Mouse (Mus musculus) spleen, adult 2 months (tissue): ENCODE data around the gene Smpd1. TPM values are rescaled to one million over a fixed set of nuclear protein-coding genes. Genes with fewer than 3 reads are reported as not detected.

Source experiments
- DNase-seq, 2 experiments: peaks; one replicate each; pipeline versions ENCODE4 v3.0.0 to v3.0.0-alpha.2; 2012 to 2021; ENCODE audit warnings: low spot score in 2 of 2, low read depth in 1 of 2
- H3K27ac ChIP-seq: fragments of 200-500 bp; 2 replicates; pipeline ENCODE4 v1.5.1; 2012; ENCODE audit warnings: low read length, inconsistent platforms; ENCODE audit not compliant: insufficient read depth
- H3K27me3 ChIP-seq: fragments of 200-500 bp; 2 replicates; pipeline ENCODE4 v1.6.1; 2012; ENCODE audit warnings: mild to moderate bottlenecking, moderate library complexity, low read length, inconsistent platforms; ENCODE audit not compliant: control insufficient read depth, insufficient read depth
- H3K36me3 ChIP-seq: fragments of 200-500 bp; 2 replicates; pipeline ENCODE4 v1.6.1; 2012; ENCODE audit warnings: mild to moderate bottlenecking, low read length, inconsistent platforms; ENCODE audit not compliant: control insufficient read depth, insufficient read depth
- H3K4me1 ChIP-seq: fragments of 200-500 bp; 2 replicates; pipeline ENCODE4 v1.6.1; 2011; ENCODE audit warnings: inconsistent platforms; ENCODE audit not compliant: control insufficient read depth, insufficient read depth, insufficient read length
- H3K4me3 ChIP-seq: fragments of 200-500 bp; 2 replicates; pipeline ENCODE4 v1.5.1; 2011; ENCODE audit warnings: mild to moderate bottlenecking, inconsistent platforms; ENCODE audit not compliant: insufficient read depth, insufficient read length; ENCODE audit errors: extremely low read depth
- CTCF ChIP-seq: fragments of 200-500 bp; IDR thresholded peaks from 2 replicates; pipeline ENCODE4 v1.5.1; 2011; ENCODE audit warnings: mild to moderate bottlenecking, inconsistent platforms; ENCODE audit not compliant: insufficient read depth, insufficient read length, insufficient replicate concordance; ENCODE audit errors: extremely low read depth
- POLR2A ChIP-seq: fragments of 200-500 bp; IDR thresholded peaks from 2 replicates; pipeline ENCODE4 v1.6.1; 2011; ENCODE audit warnings: low read depth, low read length, inconsistent platforms
- WGBS: fragments of 180-500 bp; shearing (Covaris S2); methylation state at CpG from one replicate; pipeline ENCODE4 v1.1.7; 2018; 5-methylcytosine and 5-hydroxymethylcytosine counted together
- polyA plus RNA-seq: library from polyadenylated mRNA; depleted of rRNA; stranded (reverse); fragments of >200 nt; gene quantifications from 2 replicates; pipeline ENCODE4 v1.2.3, GENCODE M21; 2012

The Smpd1 gene
- polyA plus RNA-seq, 1 experiment: 20.3 TPM

DNA sequence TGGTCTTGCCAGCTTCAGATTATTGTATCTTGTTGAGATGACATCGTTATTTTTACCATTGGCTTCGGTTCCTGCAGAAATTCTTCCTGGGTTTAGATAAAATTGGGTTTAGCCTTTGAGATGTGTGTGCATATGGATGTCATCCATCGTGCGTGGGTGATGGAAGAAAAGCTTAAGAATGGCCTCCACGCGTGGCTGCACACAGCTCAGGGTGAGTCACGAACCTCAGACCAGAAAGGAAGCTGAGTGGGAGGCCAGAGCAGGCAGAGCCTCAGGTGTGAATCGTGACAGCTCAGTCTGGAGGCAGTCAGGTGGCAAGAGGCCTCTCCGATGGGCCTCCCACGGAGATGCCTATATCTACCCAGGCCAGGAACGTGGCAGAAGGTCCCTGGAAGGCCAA lies 34.8 kb upstream of the Smpd1 start:
- TF ChIP-seq POLR2A: no peak
- no peak for TF ChIP-seq CTCF
- WGBS: 61% methylated on average over 11 of the region's 11 CpGs
- H3K27me3 ChIP-seq: no peaks in the 10 kb centered on the region
- no peaks in the 10 kb centered on the region for H3K36me3 ChIP-seq
- DNase-seq: no peak
- no peak overlapping the region for H3K27ac ChIP-seq
- no peaks in the 10 kb centered on the region for H3K4me1 ChIP-seq
- H3K4me3 ChIP-seq: no peak overlapping the region

DNA sequence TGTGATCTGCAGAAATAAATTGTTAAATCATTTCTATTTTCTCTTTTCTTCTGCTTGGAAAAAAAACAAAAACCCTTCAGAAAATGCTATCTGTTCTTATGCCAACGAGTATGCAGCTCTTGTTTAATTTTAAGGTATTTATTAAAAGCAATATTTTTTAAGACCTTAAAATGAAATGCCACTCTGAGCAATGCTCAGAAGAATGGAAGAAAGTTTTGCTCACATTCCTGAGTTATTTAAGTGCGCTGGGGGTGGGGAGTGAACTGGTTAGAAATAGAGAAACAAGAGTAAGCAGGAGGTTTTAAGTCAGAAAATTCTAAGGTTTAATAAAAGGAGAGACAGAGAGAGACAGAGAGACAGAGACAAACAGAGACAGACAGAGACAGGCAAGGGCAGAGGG lies 34.4 kb upstream of the Smpd1 start:
- no peaks in the 10 kb centered on the region for H3K4me1 ChIP-seq
- no peak for DNase-seq
- H3K27me3 ChIP-seq: no peaks in the 10 kb centered on the region
- TF ChIP-seq POLR2A: no peak
- no peak for TF ChIP-seq CTCF
- no peak overlapping the region for H3K27ac ChIP-seq
- H3K36me3 ChIP-seq: no peaks in the 10 kb centered on the region
- no peak overlapping the region for H3K4me3 ChIP-seq
- 77% methylated on average over 2 of the region's 2 CpGs for WGBS

DNA sequence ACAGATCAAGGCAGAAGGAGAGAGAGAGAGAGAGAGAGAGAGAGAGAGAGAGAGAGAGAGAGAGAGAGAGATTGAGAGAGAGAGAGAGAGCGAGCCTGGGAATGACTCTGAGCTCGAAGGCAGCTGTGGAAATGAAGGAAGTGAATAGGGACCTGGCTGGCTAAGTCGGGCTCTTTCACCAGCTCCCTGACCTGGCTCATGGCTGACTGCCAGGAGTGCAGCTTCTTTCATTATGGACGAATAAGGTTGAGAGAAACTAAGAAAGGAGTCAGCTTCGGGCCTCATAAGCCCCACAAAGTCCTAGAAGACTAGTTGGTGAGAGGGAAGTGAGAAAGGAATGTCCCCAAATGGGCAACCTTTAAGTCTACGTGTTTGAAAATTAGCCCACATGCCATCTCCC lies 34.0 kb upstream of the Smpd1 start:
- TF ChIP-seq CTCF: no peak
- TF ChIP-seq POLR2A: no peak
- DNase-seq: no peak
- Histone ChIP-seq H3K36me3 (no peaks in the 10 kb centered on the region), H3K4me3 (no peak overlapping the region), H3K27me3 (no peaks in the 10 kb centered on the region), H3K27ac (no peak overlapping the region), H3K4me1 (no peaks in the 10 kb centered on the region)
- WGBS: 44% methylated on average over 6 of the region's 6 CpGs

DNA sequence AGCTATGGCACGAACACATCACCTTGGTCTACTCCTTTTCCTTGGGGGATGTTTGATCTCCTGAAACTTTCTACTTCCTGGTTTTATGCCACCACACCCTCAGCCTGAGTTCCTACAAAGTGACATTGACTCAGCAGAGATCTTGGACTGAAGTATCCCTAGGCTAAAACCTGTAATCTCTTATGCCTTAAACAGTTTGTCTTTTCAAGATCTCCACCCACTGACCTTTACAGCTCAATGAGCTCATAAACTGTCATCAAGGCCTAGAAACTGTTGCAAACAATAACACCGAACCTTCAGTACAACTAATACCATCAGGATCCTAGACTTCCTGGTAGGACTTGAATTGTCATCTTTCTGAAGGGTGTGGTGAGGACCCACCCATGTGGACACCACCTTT lies 29.9 kb upstream of the Smpd1 start:
- WGBS: 82% methylated on average over 2 of the region's 2 CpGs
- no peak for DNase-seq
- Histone ChIP-seq H3K4me1 (no peaks in the 10 kb centered on the region), H3K4me3 (no peak overlapping the region), H3K27ac (no peak overlapping the region), H3K36me3 (no peaks in the 10 kb centered on the region), H3K27me3 (no peaks in the 10 kb centered on the region)
- TF ChIP-seq CTCF (no peak), POLR2A (no peak)

DNA sequence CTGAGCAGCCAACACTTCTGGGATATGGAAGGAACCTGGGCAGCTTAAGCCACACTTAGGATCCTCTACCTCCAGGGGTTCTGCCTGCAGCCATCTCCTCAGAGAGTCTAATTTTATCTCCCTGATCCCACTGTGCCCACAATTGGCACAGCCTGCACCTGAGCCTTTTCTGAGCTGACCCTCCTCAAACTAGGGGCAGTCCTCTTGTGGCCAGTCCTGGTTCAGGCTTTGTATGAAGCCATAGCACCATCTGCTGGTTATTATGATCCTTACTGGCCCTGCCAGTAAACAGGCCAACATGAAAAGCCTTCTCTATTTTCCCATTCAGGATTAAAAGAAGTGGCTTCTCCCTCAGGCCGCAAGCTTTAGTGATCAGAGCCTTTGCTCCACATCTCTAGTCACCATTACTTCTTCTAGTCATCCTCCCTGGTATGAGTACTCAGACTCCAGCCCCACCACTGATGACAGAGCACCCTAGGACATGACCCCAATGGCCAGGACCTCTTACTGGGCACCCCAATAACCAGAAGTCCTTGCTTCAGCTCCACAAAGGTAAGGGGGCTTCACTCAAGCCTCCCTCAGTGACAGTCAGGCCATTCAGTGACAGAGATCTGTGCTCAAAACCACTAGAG lies 26.7 kb upstream of the Smpd1 start:
- H3K4me3 ChIP-seq: no peak overlapping the region
- H3K27ac ChIP-seq: no peak overlapping the region
- no peak for DNase-seq
- H3K36me3 ChIP-seq: no peaks in the 10 kb centered on the region
- 88% methylated on average over 1 of the region's 1 CpGs for WGBS
- H3K4me1 ChIP-seq: no peaks in the 10 kb centered on the region
- H3K27me3 ChIP-seq: no peaks in the 10 kb centered on the region
- TF ChIP-seq POLR2A (no peak), CTCF (no peak; the same call in 1 of the 2 replicates)

DNA sequence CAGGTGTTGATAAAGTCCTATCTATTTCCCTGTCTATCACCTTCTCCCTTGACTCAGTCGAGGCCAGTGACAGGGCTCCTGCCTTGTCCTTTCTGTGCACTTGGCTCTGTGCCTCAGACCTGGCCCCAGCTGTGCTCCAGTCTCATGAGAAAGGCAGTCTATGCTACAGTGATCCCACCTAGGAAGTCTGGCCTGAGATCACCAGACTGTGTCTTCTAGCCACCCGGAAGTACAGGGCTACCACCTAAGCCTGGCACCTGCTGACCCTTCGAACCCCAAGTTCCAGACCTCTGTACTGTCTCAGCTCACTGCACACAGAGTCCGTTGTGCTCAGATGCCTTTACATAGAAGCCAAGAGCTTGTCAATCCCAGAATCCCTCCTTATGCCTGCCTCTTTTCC lies 26.1 kb upstream of the Smpd1 start:
- WGBS: 78% methylated on average over 4 of the region's 4 CpGs

DNA sequence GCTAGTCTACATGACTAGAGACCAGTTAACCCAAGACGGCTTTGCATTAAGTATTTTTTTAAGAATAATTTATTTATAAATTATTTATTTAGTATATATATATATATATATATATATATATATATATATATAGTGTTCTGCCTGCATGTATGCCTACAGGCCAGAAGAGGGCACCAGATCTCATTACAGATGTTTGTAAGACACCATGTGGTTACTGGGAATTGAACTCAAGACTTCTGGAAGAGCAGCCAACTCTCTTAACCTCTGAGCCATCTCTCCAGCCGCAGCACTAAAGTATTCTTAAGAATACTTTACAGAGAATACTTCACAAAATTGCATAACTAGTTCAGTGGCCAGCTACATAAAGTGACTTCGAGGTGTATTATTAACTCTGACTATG lies 20.0 kb upstream of the Smpd1 start:
- no peaks in the 10 kb centered on the region for H3K36me3 ChIP-seq
- DNase-seq: no peak
- H3K27ac ChIP-seq: no peak overlapping the region
- TF ChIP-seq POLR2A: no peak
- no peak for TF ChIP-seq CTCF
- H3K4me3 ChIP-seq: no peak overlapping the region
- H3K4me1 ChIP-seq: no peaks in the 10 kb centered on the region
- WGBS: 69% methylated on average over 3 of the region's 3 CpGs
- H3K27me3 ChIP-seq: no peaks in the 10 kb centered on the region

More for the DNA sequence above, 26.1 kb upstream of the Smpd1 start:
- TF ChIP-seq POLR2A (no peak), CTCF (no peak)
- H3K4me1 ChIP-seq: no peaks in the 10 kb centered on the region
- H3K36me3 ChIP-seq: no peaks in the 10 kb centered on the region
- no peak overlapping the region for H3K4me3 ChIP-seq
- no peaks in the 10 kb centered on the region for H3K27me3 ChIP-seq
- H3K27ac ChIP-seq: no peak overlapping the region
- DNase-seq: no peak

DNA sequence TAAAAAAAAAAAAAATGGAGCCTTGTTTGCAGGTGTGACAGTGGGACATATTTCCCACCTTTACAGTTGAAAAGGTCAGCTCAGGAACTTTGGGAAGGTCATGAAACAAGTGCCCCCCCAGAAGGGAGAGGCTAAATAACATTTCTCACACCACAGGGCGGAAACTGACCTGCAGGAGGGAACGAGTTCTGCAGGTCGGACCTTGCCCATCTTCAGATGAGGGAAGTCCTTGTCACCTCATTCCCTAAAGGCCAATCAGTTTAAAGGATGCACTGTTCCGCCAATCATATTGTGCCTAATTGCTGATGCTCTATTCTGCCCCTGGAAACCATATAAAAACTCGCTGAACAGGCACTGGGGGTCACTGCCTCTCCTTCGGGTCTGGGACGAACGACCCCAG lies 8.2 kb upstream of the Smpd1 start:
- H3K4me3 ChIP-seq: no peak overlapping the region
- no peaks in the 10 kb centered on the region for H3K27me3 ChIP-seq
- DNase-seq: no peak
- H3K36me3 ChIP-seq: no peaks in the 10 kb centered on the region
- WGBS: 77% methylated on average over 8 of the region's 8 CpGs
- no peak for TF ChIP-seq CTCF
- TF ChIP-seq POLR2A: no peak
- H3K27ac ChIP-seq: no peak overlapping the region
- no peaks in the 10 kb centered on the region for H3K4me1 ChIP-seq
